Mouse (Mus musculus): ENCODE data around the gene Klk5.

DNA sequence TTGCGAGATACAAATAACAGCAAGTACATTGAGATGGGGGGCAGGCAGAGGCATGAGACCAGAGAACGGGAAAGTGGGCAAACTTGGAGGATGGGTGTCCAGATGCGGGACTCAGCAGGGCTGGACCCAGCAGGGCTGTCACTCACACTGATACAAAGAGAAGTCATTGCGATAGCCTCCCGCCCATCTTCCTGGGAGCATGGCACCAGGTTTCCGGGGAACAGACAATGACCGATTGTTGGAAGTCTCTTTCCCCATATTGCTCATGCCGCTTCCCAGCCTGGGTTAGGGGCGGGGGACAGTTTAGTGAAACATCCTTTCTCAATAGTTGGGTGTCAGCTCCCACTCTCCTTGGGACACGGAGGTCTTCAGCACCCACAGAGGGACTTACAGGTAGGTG is 17.6 kb upstream of the Klk5 start, which contains the start of gene Klk6:
- no peak for TF ChIP-seq CTCF (IDR thresholded peaks at IDR 0.05; ENCODE audit: borderline replicate concordance, insufficient read depth, low read depth, low read length)
- TF ChIP-seq POLR2A (IDR thresholded peaks at IDR 0.05; ENCODE audit: borderline replicate concordance, insufficient read depth, low read length), result no peak

Measured in cerebellum, adult 2 months (tissue).